Mouse (Mus musculus) retina, embryonic 14.5 days (tissue): ENCODE results near the gene Dguok.

ENCODE experiments used
- DNase-seq: peaks from one replicate; pipeline ENCODE4 v3.0.0-alpha.2; 2015; ENCODE audit warnings: low spot score

Dguok gene

GRCm38 (mm10) chr6:83499078-83499477 lies 7.7 kb downstream of the Dguok start:
- DNase-seq: no peak

GRCm38 (mm10) chr6:83496753-83497710 lies 9.7 kb downstream of the Dguok start:
- DNase-seq: no peak

GRCm38 (mm10) chr6:83496009-83496752 lies 10.6 kb downstream of the Dguok start:
- DNase-seq: no peak

GRCm38 (mm10) chr6:83490622-83491021 lies 16.1 kb downstream of the Dguok start:
- DNase-seq: no peak

- no peak for DNase-seq
Measured at GRCm38 (mm10) chr6:83488200-83488599, 18.6 kb downstream of the Dguok start.

GRCm38 (mm10) chr6:83487298-83487697 lies 19.5 kb downstream of the Dguok start:
- no peak for DNase-seq

GRCm38 (mm10) chr6:83485854-83486253 lies 20.9 kb downstream of the Dguok start:
- no peak for DNase-seq

GRCm38 (mm10) chr6:83483776-83484175 lies 23.0 kb downstream of the Dguok start:
- DNase-seq: no peak

- DNase-seq: no peak
Measured at GRCm38 (mm10) chr6:83482418-83483085, 24.2 kb downstream of the Dguok start.

- DNase-seq: no peak
Measured at GRCm38 (mm10) chr6:83480019-83480655, 26.6 kb downstream of the Dguok start.

GRCm38 (mm10) chr6:83479193-83479592 lies 27.6 kb downstream of the Dguok start:
- no peak for DNase-seq

GRCm38 (mm10) chr6:83478628-83479027 lies 28.1 kb downstream of the Dguok start:
- DNase-seq: no peak

- DNase-seq: no peak
Measured at GRCm38 (mm10) chr6:83478217-83478616, 28.6 kb downstream of the Dguok start.

- no peak for DNase-seq
Measured at GRCm38 (mm10) chr6:83475431-83475830, 31.3 kb downstream of the Dguok start.

GRCm38 (mm10) chr6:83473240-83473639 lies 33.5 kb downstream of the Dguok start:
- DNase-seq: no peak

- no peak for DNase-seq
Measured at GRCm38 (mm10) chr6:83471739-83472138, 35.0 kb downstream of the Dguok start.

GRCm38 (mm10) chr6:83464011-83464410 lies 42.8 kb downstream of the Dguok start:
- no peak for DNase-seq

- DNase-seq: no peak
Measured at GRCm38 (mm10) chr6:83459034-83459644, 47.6 kb downstream of the Dguok start, which contains the start of gene Tet3. Gene Tet3, minus strand, starts transcription at chr6:83459084.

GRCm38 (mm10) chr6:83456984-83457810 lies 49.6 kb downstream of the Dguok start:
- no peak for DNase-seq
